Mouse (Mus musculus) thymus, adult 2 months (tissue): ENCODE results near the gene Ankrd13d. TPM values are rescaled to one million over a fixed set of nuclear protein-coding genes. Genes with fewer than 3 reads are reported as not detected.

Experiments used
- DNase-seq: peaks from one replicate; pipeline ENCODE4 v3.0.0; 2021
- H3K27ac ChIP-seq: fragments of 200-500 bp; 2 replicates; pipeline ENCODE4 v1.5.1; 2012; ENCODE audit warnings: low read length, control low read depth; ENCODE audit not compliant: control insufficient read depth, insufficient read depth
- H3K27me3 ChIP-seq: fragments of 200-500 bp; 2 replicates; pipeline ENCODE4 v1.6.1; 2012; ENCODE audit warnings: mild to moderate bottlenecking, low read length, moderate library complexity, mixed read lengths; ENCODE audit not compliant: control insufficient read depth, insufficient read depth
- H3K36me3 ChIP-seq: fragments of 200-500 bp; 2 replicates; pipeline ENCODE4 v1.6.1; 2012; ENCODE audit warnings: mild to moderate bottlenecking, low read length, moderate library complexity; ENCODE audit not compliant: control insufficient read depth, insufficient read depth
- H3K4me1 ChIP-seq: fragments of 200-500 bp; replicated peaks from 2 replicates; pipeline ENCODE4 v1.6.1; 2012; ENCODE audit warnings: low read length; ENCODE audit not compliant: control insufficient read depth, insufficient read depth
- H3K4me3 ChIP-seq: fragments of 200-500 bp; 2 replicates; pipeline ENCODE4 v1.5.1; 2012; ENCODE audit warnings: mild to moderate bottlenecking, low read length, control low read depth, moderate library complexity; ENCODE audit not compliant: control insufficient read depth, insufficient read depth
- CTCF ChIP-seq: fragments of 200-500 bp; IDR thresholded peaks from 2 replicates; pipeline ENCODE4 v1.5.1; 2012; ENCODE audit warnings: mild to moderate bottlenecking, control low read depth, low read length, moderate library complexity, borderline replicate concordance; ENCODE audit not compliant: control insufficient read depth, poor library complexity, insufficient read depth; ENCODE audit errors: extremely low read depth
- POLR2A ChIP-seq: fragments of 200-500 bp; IDR thresholded peaks from 2 replicates; pipeline ENCODE4 v1.6.1; 2012; ENCODE audit warnings: mild to moderate bottlenecking, low read length, control low read depth, moderate library complexity; ENCODE audit not compliant: control insufficient read depth, poor library complexity, insufficient read depth; ENCODE audit errors: extremely low read depth
- WGBS: fragments of 180-500 bp; shearing (Covaris S2); methylation state at CpG from one replicate; pipeline ENCODE4 v1.1.7; 2018; 5-methylcytosine and 5-hydroxymethylcytosine counted together
- polyA plus RNA-seq: library from polyadenylated mRNA; depleted of rRNA; stranded (reverse); fragments of >200 nt; gene quantifications from 2 replicates; pipeline ENCODE4 v1.2.3, GENCODE M21; 2012

Gene Ankrd13d
- polyA plus RNA-seq, 1 experiment, result 56.0 TPM

DNA sequence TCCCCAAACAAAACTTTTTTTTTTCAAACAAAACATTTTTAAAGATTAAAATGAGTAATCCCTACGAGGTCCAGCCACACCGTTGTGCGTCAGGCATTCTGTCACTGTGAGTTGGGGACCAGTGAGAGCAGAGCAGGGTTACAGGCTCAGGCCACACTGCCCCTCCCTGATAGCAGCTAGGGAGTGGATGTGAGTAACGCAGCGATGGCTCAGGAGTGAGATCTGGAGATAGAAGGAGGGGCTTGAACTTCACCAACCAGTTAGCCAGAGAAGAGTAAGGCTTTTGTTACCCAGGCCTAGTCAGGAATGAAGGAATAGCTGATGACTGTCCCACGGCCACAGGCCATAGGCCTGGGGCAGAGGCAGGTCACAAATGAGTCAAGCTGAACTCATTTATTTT, 38.2 kb downstream of the Ankrd13d start:
- TF ChIP-seq POLR2A (no peak), CTCF (no peak)
- Histone ChIP-seq H3K4me1 (no peaks in the 10 kb centered on the region), H3K27me3 (no peaks in the 10 kb centered on the region), H3K36me3 (no peaks in the 10 kb centered on the region), H3K4me3 (no peak overlapping the region), H3K27ac (no peak overlapping the region)
- 91% methylated on average over 6 of the region's 6 CpGs for WGBS
- DNase-seq, result no peak

DNA sequence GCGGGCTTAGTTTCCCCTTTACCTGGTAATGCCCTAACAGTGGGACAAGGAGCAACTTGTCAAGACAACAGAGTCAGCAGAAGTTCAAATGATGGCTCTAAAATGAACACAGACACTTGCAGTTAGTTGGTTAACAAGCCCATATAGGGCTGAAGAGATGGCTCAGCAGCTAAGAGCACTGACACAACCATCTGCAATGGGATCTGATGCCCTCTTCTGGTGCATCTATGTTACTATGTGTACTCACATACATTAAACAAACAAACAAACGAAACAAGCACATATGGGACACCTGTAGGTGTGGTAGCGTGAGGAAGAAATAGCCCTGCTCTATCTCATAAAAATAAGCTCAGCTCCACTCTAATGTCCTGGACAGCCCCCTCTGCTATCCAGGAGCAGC, 40.5 kb downstream of the Ankrd13d start:
- no peak for TF ChIP-seq POLR2A
- TF ChIP-seq CTCF, result no peak
- no peaks in the 10 kb centered on the region for H3K4me1 ChIP-seq
- H3K27ac ChIP-seq, result no peak overlapping the region
- 81% methylated on average over 3 of the region's 3 CpGs for WGBS
- H3K4me3 ChIP-seq, result no peak overlapping the region
- DNase-seq, result no peak
- H3K27me3 ChIP-seq, result no peaks in the 10 kb centered on the region
- H3K36me3 ChIP-seq, result no peaks in the 10 kb centered on the region

DNA sequence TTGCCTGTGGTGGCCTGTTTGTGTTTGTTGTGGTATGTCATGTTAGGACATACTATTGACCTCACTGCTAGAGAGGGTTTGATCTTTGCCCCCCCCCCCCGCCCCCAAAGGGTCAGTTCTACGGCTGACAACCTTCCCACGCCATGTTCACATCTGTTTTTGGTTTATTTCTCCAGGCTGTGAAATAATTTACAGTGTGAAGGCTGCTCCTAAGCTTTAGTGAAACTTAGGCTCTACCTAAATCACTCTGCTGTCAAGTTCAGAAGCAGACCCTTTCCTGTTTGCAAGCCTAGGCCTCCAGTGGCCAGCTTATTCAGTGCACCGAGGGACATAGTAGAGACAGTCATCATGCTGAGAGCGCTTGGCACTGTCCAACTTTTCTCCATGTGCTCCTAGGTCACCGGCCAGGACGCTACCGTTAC, 42.7 kb downstream of the Ankrd13d start:
- no peaks in the 10 kb centered on the region for H3K36me3 ChIP-seq
- H3K4me3 ChIP-seq, result no peak overlapping the region
- H3K27ac ChIP-seq, result no peak overlapping the region
- no peak for TF ChIP-seq POLR2A
- no peak for TF ChIP-seq CTCF
- WGBS, result 81% methylated on average over 8 of the region's 8 CpGs
- H3K27me3 ChIP-seq, result no peaks in the 10 kb centered on the region
- H3K4me1 ChIP-seq, result no peaks in the 10 kb centered on the region
- DNase-seq, result no peak

DNA sequence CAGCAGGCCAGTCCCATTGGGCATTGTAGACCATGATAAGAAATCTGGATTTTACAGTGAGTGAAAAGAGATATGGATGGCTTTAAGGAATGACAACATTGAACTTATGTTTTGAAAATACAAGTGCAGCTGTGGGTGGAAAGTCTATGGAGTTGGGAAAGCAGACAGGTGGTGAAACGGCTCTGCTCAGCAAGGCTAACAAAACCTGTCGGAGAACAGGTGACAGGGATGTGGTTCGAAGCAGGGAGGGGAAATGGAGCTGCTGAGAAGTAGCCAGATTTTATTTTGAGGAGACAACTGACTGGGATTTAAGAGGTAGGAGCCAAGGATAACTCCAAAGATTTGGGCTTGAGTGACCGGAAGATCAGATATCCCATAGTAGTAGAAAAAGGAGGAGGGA, 48.4 kb downstream of the Ankrd13d start:
- no peaks in the 10 kb centered on the region for H3K36me3 ChIP-seq
- no peak for DNase-seq
- 93% methylated on average over 4 of the region's 4 CpGs for WGBS
- no peak overlapping the region for H3K4me3 ChIP-seq
- H3K4me1 ChIP-seq, result peaks cover 12% of the 10 kb centered on the region
- no peak overlapping the region for H3K27ac ChIP-seq
- no peaks in the 10 kb centered on the region for H3K27me3 ChIP-seq
- TF ChIP-seq POLR2A (no peak), CTCF (no peak)

DNA sequence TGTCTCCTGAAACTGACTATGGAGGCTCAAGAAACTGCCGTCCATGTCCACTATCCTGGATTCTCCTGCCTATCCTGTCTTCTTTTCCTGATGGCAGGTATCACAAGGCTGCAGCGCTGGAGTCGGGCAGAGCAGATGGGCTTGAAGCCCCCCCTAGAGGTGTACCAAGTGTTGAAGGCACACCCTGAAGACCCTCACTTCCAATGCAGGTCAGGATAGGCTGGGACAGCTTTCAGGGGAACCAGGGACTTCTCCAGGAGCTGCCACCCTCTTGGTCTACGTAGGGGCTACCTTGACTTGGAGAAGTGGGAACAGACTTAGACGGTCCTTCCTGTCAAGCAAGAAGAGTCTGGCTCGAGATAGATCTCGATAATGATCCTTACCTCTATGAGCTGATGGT, 50.3 kb downstream of the Ankrd13d start:
- no peak overlapping the region for H3K27ac ChIP-seq
- TF ChIP-seq POLR2A (no peak), CTCF (no peak)
- 85% methylated on average over 7 of the region's 7 CpGs for WGBS
- H3K4me1 ChIP-seq, result peaks cover 18% of the 10 kb centered on the region
- no peak overlapping the region for H3K4me3 ChIP-seq
- H3K27me3 ChIP-seq, result no peaks in the 10 kb centered on the region
- no peaks in the 10 kb centered on the region for H3K36me3 ChIP-seq
- DNase-seq, result no peak

DNA sequence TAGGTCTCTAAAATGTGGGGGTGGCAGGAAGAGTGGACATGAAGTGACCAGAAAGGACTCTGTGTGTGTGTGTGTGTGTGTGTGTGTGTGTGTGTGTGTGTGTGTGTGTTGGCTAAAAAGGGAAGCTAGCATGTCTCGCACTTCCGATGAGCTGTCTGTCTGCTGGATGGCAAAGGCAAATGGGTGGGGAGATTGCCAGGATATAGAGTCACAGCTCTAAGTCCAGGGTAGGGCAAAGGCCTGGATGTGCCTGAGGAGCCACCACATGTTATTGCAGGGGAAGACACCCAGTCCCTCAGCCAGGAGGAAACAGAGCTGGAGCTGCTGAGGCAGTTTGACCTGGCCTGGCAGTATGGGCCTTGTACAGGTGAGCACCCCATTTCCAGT, 50.8 kb downstream of the Ankrd13d start:
- TF ChIP-seq POLR2A (no peak), CTCF (no peak)
- Histone ChIP-seq H3K27ac (peak overlapping the region; percentile 35), H3K36me3 (no peaks in the 10 kb centered on the region), H3K27me3 (no peaks in the 10 kb centered on the region), H3K4me1 (peaks cover 22% of the 10 kb centered on the region), H3K4me3 (peak overlapping the region; percentile 77)
- 0% methylated on average over 2 of the region's 2 CpGs for WGBS
- DNase-seq, result no peak

DNA sequence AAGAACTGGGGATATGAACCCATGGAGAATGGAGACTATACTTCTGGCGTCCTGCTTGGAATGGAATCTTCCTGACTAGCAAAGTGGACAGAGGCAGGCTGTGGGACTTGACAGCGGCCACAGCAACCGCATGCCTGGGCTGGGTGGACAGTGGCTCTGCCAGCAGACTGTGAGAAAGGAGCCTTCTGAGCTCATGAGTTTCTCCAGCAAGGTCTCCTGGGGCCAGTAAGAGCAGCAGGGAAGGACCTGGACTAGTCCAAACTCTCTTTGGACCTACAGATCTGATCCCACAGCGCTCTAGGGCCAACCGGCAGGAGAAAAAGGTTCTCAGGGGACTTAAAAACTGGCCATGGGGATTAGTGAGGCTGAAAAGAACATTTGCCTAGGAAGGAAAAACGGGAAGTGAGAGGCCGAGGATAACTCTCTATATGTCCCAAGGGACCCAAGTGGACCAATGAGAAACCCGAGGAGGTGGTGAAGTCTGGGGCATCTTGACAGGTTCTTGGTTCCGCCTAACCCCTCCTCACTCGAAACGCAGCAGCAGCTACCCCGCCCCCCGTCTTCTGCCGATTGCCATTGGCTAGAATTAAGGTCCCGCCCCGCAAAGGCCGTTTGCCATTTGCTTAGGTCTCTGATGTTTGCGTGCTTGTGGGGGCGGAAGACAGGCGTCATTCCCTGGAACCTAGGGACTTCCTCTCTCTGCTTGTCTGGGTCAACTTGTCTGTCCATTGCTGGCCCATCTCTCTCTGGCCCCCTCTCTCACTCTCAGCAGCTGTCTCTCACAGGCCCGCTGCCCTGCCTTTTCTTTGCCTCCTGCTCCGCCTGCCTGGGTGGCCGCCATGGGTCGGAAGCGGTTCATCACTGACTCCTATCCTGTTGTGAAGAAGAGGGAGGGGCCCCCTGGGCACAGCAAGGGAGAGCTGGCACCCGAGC, 51.4 kb downstream of the Ankrd13d start, which contains the start of gene Pold4:
TSS of gene Pold4 (plus strand) at position 647 of the 933 bp plus-strand sequence.
- H3K36me3 ChIP-seq, result no peaks in the 10 kb centered on the region
- H3K4me3 ChIP-seq, result peak within 1 kb of the TSS; percentile 77
- no peaks in the 10 kb centered on the region for H3K27me3 ChIP-seq
- 15% methylated on average over 26 of the region's 26 CpGs for WGBS
- peak; percentile 97 for DNase-seq
- peak within 1 kb of the TSS; percentile 35 for H3K27ac ChIP-seq
- TF ChIP-seq CTCF, result no peak
- peak; percentile 54 for TF ChIP-seq POLR2A
- peaks cover 27% of the 10 kb centered on the region for H3K4me1 ChIP-seq
